Mouse (Mus musculus): ENCODE results near the gene Ankfn1.

The Ankfn1 gene

DNA sequence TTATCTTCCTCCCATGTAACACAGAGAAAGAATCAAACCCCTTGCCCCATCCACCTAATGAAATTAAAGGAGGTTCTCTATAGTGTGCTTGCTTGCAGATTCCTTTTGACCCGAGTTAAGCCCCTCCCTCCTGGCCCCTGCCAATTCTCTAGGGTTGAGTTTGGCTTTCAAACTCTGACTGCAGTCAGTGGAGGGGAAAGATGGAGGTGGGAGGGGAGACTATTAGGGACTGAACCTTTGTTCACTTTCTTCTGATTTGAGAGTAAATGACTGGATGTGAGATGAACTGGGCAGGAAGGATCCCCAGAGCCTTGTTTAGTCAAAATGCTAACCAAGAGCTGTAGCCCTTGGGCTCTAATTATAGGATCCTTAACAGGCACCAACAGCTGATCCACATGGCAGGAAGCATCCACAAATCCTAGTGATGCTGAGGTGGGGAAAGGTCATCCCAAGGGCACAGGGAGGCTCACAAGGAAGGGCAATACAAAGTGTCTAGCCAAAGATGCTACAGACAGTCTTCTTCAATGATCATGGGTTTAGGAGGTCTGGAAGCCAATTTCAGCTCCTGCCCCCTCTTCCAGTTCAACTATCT is 103.4 kb downstream of the Ankfn1 start:
- no peak for DNase-seq

- no peak for DNase-seq
Measured at GRCm38 (mm10) chr11:89672510-89673085, 104.9 kb downstream of the Ankfn1 start.

GRCm38 (mm10) chr11:89665170-89665880 is 112.1 kb downstream of the Ankfn1 start:
- no peak for DNase-seq

- DNase-seq = no peak
Measured at GRCm38 (mm10) chr11:89659048-89659447, 118.4 kb downstream of the Ankfn1 start.

DNA sequence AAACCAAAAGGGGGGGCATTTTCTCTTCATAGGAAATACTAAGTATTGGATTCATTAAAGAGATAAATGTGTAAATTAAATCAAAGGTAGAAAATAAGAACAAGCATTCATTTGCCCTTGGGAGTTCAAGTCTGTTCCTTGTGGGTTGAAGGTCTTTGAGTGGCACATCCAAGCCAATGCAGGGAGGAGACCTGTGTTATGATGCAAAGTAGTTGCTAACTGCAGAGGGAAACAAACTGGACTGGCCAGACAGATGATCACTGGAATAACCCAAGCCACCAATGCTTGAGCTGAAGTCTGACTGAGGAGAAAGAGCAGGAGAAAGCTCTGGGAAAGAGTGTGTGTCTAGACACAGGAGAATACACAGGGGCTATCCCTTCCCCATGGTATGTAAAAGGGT is 120.9 kb downstream of the Ankfn1 start:
- DNase-seq = no peak

GRCm38 (mm10) chr11:89635740-89636139 is 141.7 kb downstream of the Ankfn1 start:
- DNase-seq = no peak

DNA sequence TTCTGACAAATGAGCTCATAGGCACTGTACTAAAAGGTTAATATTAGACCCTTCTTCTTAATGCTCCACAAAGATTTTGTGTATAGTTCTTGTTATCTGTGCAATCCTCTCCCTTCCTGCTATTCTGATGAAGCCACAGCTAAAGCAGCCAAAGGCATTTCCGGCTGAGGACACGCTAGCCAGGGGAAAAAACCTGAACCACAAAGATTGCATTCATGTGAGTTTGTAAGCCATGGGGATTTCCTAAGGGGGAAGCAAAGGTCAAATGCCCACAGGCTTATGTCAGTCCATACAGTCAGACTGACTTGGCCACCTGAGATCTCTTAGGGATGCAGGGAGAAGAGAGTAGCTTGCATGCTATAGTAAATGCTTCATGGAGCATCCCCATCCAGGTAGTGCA is 146.1 kb downstream of the Ankfn1 start:
- DNase-seq = no peak

GRCm38 (mm10) chr11:89628562-89628961 is 148.9 kb downstream of the Ankfn1 start:
- DNase-seq = no peak

DNA sequence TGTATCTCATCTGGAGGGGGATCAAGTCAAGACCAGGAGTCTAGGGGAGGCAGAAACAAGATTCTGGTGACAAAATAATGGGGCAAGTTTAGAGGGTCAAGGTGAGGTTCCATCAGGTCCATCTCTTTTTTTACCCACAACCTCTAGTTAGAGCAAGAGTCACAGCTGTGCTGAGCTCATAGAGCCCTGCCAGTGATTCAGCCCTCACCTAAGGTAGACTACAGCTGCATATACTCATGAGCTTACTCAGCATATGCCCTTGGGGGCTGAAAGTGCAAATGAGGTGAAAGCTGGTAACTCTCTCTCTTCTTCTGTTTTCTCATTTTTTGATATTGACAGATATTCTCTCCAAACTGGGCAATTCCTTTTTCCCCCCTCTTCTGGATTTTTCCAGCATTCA is 150.2 kb downstream of the Ankfn1 start:
- DNase-seq = no peak

GRCm38 (mm10) chr11:89623698-89624445 is 153.6 kb downstream of the Ankfn1 start:
- no peak for DNase-seq

- no peak for DNase-seq
Measured at GRCm38 (mm10) chr11:89619955-89620354, 157.5 kb downstream of the Ankfn1 start.

DNA sequence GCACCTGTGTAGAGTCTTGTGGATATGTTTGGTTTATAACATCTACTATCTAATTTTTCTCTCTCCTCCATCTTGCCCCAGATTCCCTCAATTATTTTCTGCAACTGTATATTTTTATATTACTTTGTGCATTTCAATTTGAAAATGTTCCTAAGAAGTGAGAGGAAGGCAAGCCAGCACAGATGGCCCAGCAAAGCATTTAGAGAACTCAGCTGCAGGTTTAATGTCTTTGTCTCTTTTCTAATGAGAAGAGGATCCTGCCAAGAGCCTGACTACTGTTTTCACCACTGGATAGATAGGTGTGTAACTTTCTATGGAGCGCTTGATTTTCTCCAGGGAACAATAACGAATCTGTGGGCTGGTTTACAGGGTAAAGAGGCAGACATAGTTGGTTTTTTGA is 161.6 kb downstream of the Ankfn1 start:
- DNase-seq = no peak

DNA sequence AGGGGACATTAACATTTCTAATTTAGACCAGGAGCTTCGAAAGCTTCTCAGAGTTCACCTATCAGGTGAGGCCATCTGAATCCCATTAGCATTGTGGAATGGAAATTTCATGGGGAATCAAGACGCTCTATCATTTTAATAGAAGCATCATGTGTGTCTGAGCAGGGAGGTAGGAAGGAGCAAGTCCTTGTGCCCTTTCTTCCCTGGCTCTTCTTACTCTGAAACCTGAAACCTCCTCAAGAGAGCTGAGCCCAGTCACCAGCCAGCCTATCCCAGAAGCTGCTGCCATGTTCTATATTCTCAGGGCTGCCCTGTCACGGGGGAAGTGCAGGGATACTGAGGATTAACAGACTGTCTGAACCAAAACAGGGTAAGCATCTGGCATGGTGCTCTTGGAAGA is 165.9 kb downstream of the Ankfn1 start:
- no peak for DNase-seq

- DNase-seq = no peak
Measured at GRCm38 (mm10) chr11:89608071-89608470, 169.4 kb downstream of the Ankfn1 start.

DNA sequence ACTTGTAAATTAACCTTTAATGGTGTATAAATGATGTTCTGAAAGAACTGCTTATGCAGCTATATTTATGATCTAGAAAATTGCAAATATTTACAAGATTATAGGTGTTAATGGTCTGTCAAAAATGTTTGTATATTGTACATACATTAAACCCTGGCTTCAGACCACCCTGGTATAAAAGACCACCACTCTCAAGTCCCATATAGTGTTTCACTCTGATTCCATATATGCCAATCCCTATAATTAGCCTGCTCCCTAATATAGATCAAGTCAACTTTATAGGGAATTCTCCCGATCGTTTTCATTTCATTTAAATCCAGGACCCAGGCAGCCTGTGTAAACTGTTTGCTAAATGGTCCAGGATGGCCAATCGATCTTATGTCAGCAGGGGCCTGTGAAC is 170.2 kb downstream of the Ankfn1 start:
- DNase-seq = no peak

- no peak for DNase-seq
Measured at GRCm38 (mm10) chr11:89606346-89606745, 171.1 kb downstream of the Ankfn1 start.

DNA sequence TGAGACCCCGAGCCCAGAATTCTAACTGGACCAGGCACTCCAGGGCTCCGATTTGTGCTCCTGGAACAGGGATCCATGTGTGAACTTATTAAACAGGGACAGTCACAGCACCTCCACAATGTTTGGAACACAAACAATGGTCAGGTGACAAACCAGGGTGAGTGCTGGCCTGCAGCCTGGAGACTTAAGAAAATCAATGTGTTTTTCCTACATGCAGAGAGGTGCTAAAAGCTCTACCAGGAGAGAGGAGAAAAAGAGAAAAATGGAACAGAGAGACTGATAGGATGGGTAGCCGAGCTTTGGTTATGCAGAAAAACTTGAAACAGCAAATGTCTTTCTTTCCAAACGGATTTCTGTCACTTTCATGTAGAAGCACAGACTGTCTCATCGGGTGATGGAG is 174.5 kb downstream of the Ankfn1 start:
- DNase-seq = no peak

- DNase-seq = no peak
Measured at GRCm38 (mm10) chr11:89600921-89601515, 176.4 kb downstream of the Ankfn1 start.

DNA sequence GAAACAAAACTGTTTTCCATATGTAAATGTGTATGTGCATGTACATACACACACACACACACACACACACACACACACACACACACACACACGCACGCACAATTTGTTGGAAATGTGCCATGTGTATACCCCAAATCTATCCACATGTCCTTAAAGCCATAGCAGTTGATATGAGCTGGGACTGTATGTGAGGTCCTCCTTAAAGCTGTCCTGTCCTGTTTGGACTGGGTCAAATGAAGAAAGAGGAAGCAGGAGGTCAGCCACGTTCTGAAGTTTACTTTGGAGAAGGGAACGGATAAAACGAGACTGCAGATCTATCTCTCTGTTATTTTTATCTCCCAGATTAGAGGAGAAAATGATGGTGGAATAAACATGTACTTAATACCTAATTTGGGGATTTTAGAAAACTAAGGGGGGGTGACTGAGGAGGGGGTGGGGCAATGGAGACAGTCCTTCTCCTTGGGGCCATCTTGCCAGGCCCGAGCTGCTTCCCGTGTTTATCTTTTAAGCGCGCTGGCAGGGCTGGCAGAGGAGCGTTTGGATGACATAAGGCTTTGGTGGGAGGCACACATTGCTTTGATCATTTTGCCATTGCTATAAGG is 187.1 kb downstream of the Ankfn1 start:
- no peak for DNase-seq

GRCm38 (mm10) chr11:89586341-89586740 is 191.1 kb downstream of the Ankfn1 start:
- DNase-seq = no peak

DNA sequence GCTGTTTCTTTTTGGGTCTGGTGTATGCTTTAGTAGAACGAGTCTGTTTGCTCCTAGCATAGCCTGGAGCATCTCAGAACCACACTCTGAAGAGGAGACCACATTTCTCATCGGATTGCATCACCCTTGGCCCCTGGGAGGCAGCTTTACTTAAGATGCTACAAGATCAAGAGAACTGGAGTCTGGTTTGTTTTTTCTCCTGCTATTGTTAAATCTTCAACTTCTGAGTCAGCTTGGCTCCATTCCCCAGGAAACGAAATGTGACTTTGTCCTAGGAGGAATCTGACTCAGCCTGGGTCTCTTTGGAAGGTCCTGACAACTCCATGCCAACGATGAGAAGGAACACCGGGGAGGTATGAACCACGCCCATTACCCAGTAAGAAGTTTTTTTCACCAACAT is 197.6 kb downstream of the Ankfn1 start:
- DNase-seq = no peak

DNA sequence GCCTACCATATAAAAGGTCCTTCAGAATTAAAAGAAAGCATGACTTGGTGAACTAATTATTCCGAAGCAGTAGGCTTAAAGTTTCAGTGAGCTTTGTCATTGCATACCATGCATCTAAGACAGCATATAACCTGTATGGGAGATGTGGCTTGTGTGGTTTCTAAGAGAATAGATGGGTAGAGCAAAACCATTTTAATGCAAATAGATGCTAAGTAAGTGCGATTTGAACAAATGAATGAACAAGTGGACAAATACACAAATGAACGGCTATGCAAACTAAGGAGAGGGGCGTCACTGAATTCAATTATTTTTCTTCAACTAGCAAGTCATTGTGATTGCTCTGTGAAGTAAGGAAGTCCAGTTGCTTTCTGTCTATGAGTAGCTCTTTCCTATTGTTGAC is 198.3 kb downstream of the Ankfn1 start:
- no peak for DNase-seq

DNA sequence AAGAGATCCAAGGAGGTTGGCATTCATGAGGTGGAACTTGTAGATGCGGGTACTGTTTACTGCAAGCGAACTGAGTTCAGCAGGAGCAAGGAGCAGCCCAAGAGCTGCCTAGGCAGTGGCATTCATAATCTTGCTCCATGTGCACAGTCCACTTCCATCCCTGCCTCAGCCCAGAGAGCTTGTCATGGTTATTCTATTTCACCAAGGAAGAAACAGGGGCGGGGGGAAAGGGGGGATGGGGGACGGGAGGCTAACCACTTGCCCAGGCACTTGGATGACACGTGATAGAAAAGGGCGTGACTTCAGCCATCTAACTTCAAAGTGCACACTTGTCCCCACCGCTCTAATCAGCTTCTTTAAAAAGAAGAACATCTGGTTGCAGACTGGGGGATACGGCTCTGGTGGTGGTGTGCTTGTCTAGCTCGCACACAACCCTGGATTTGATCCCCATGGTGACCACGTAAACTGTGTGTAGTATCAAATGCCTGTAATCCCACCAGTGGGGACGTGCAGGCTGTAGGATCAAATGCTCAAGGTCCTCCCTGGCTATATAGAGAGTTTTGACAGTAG is 203.1 kb downstream of the Ankfn1 start:
- DNase-seq = no peak
